Mouse (Mus musculus) layer of hippocampus, adult 9-11 months (tissue): ENCODE results near the gene Cadm1.

Experiments
- DNase-seq: peaks from one replicate; pipeline ENCODE4 v3.0.0; 2022

Cadm1 gene

DNA sequence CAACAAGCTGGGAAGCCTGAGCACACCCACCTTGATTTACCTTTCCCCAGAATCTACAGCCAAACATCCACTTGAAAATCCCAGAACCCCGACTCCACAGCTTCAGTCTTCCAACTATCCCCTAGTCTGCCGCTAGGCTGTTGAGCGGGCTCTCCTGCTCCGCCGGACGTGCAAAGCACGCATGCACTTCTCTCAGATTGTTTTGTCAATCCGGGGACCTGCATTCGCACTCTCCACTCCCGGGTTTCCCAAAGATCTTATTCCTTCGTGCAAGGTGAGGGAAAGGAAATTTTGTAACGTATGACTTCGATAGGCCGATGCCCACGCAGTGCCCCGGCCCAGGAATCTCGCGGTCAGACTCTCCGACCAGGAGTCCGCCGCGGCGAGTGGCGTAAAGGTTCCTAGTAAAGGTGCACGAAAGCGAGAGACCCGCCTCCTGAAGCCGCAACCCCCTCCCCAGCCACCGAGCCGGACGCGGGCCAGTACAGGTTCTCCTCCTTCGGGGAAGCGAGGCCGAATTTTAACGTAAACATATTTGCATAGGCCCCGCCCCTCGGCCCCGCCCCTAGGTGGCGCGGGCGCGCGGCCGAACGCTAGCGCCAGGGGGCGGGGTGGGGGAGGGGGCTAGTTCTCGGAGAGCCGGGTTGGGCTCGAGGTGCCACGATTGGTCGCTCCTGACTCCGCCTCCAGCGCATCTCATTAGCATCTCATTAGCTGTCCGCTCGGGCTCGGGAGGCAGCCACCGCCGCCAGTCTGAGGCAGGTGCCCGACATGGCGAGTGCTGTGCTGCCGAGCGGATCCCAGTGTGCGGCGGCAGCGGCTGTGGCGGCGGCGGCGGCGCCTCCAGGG is at the start of gene Cadm1:
Gene Cadm1 (plus strand): TSS at position 572 of the 849 bp plus-strand sequence.
- DNase-seq = peak; percentile 98

DNA sequence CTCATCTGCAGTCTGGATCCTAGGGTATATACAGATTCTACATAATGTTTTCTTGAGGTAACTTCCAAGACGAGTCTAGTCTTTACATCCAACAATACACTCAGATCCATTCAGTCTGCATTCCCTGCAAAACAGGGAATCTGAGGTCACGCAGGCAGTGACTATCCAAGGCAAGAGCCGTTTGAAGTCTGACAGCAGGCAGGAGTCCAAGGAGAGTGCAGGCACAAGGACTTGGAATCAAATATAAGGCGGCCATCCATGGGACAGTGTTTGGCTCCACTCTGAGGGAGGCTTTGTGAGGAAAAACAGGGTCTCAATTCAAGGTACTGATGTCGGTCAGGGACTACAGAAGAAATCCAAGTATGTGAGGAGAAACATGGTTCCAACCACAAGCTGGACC is 45.5 kb upstream of the Cadm1 start:
- DNase-seq = no peak

- no peak for DNase-seq
Observed at GRCm38 (mm10) chr9:47485186-47485585, 44.8 kb upstream of the Cadm1 start.

GRCm38 (mm10) chr9:47499761-47500160 is 30.2 kb upstream of the Cadm1 start:
- no peak for DNase-seq

DNA sequence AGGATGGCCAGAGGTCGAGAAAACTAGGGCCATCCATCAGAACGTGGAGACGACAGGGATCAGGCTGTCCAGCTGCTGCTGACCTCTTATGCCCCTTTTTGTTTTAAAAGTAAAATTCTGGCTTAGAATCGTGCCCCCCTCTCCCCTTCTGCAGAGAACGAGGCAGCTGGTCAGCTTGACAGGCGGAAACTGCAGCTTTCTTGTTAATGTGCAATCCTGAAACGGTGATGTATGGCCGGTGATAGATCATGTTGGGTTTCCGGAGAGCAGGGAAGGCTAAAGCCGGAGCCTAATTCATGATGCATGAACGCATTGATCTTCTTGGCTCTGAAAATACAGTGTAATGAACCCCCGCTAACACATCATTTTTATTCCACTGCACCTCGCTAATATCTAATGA is 24.0 kb upstream of the Cadm1 start:
- DNase-seq = no peak

DNA sequence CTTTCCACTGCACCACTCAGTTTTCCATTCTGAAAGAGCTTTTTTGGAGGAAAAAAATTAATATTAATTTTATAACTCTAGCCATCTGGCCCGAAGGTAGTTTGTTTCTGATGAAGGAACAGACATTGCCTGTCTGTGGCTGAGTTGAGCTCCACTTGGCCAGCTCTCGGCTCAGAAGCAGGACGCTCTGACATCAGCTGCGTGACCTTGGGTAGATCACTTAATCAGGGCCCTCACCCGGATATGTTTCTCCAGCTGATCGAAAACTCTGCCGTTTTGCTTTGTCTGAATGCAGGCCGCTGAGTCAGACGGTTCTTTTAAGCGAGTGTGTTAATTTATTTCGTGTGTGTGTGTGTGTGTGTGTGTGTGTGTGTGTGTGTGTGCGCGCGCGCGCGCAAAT is 23.1 kb upstream of the Cadm1 start:
- no peak for DNase-seq

GRCm38 (mm10) chr9:47508109-47508508 is 21.9 kb upstream of the Cadm1 start:
- DNase-seq = no peak

GRCm38 (mm10) chr9:47512521-47512920 is 17.5 kb upstream of the Cadm1 start:
- DNase-seq = no peak

GRCm38 (mm10) chr9:47514318-47514717 is 15.7 kb upstream of the Cadm1 start:
- DNase-seq = no peak

DNA sequence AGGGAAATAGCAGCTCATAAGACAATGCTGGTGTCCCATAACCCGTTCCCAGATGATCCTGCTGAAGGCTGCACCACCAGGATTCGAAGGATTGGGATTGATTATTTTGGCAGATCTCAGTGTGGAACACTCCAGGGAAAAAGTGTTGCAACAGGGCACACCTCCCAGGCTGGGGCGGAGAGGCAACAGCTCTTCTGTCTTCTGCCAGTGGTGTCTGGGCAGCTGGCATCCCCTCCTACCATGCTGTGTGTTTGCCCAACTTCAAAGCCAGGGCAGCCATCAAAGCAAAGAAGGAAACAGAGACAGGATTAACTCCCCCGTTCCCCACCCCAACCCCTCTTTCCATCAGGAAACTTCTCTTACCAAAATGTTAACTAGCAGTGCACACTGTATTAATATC is 13.7 kb upstream of the Cadm1 start:
- no peak for DNase-seq

- no peak for DNase-seq
Observed at GRCm38 (mm10) chr9:47527290-47527689, 2.7 kb upstream of the Cadm1 start.

- DNase-seq = peak; percentile 69
Observed at GRCm38 (mm10) chr9:47527741-47528140, 2.2 kb upstream of the Cadm1 start.

DNA sequence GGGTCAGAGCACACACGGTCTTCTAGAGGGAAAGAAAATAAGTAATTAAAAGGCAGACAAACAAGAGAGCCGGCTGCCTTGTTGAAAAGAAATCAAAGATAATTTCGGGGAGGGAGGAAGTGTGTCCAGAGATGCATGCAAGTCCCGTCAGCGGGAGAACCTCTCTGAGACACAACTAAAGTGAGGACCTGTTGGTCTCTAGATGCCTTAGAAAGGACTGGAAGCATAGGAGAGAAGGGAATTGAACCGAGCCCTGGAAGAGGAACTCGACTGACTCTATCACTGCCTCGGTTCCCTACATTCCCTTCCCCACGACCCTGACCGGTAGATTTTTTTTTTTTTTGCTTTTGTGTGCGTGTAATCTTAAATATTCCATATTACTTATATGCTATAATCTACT is 791 bp upstream of the Cadm1 start:
- DNase-seq = no peak

DNA sequence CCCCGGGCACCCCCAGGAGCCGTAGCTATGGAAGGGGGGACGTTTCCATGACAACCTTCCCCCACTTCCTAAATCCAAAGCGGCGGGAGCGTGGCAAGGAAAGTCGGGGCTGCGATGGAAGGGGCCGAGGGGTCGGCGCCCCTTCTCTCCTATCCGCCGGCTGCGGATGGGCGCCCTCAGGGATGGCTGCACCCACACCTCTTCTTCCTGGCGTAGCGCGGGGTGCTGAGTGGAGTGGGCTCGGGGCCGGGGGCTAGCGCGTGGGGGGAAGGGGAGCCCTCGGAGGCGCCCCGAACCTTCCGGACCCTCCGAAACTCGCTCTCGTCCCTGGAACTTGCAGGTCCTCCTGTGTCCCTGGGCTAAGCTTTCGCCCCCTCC is 560 bp downstream of the Cadm1 start:
- DNase-seq = no peak

GRCm38 (mm10) chr9:47530922-47531850 is 1.2 kb downstream of the Cadm1 start:
- peak; percentile 70 for DNase-seq

- no peak for DNase-seq
Observed at GRCm38 (mm10) chr9:47532215-47532865, 2.4 kb downstream of the Cadm1 start.

DNA sequence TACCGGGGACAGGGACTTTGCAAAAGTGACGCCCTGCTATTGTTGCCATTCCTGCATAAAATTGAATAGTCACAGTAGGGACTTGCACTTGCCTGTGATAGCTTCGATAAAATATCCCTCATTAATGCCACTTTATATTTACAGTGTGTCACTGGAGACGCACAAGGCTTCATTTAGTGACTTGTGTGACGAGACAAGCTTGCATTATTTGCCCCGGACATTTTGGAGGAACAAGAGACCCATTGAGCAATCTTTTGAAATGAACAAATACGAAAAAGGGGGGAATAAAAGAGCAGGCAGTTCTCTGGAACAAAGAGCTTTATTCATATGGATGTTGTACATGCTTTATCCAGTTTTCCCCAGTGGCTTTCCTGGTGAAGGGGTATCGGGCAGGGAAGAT is 3.5 kb downstream of the Cadm1 start:
- DNase-seq = no peak

DNA sequence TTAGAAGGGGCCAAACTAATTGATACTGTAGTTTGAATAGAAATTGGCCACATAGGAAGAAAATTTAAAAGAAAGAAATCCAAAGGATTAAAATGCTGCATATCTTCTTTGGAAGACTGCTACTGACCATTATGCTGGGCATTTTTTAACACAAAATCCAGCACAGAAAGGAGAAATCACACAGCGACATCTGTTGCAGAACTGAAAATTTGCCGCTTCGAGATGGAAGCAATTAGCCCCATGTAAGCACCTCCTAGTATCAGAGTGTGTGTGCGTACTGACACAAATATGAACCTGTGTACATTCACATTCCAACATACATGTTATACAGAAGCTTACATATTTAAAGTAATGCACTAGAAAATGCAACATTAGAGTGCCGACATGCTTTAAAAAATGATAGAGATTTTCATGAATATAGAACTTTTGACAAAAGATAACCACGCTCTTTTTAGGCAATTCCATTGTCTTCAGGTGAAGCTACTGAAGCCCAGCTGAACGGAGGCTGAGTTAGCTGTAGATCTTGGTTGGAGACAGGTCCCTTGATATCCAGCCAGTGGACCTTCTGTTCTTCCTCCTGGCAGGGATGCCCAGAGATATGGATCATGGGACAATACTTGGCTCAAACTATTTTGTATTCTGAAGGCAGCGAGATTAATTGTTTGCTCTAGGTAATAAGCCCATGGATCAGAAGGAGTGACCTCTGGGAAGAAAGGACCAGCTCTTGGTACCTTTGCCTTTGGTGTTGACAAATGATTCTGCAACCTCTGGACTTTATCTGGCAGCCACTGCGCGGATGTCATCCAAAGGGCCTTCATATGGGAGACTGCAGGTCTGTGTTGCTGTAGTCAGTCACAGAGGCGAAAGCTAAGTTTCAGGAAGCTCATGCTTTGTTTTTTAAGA is 4.9 kb downstream of the Cadm1 start:
- DNase-seq = no peak

- DNase-seq = no peak
Observed at GRCm38 (mm10) chr9:47545245-47545644, 15.3 kb downstream of the Cadm1 start.

DNA sequence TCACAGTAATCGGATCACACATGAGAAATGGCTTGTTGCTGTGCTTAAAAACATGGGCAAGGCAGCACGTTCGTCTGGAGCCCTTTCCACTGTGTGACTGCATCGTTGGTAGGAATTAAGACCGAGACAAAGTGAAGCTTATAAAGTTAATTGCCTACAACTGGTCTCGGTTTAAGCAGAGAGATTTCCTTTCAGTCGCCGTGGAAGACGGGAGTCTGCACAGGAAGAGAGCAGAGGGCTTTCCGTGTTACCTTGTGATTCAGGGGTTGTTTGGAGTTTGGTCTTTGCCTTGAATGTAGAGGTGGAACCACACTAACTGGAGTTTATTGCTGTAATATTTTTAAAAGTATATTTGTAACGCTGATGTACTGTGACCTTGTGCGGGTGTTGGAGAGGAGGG is 15.7 kb downstream of the Cadm1 start:
- DNase-seq = no peak

DNA sequence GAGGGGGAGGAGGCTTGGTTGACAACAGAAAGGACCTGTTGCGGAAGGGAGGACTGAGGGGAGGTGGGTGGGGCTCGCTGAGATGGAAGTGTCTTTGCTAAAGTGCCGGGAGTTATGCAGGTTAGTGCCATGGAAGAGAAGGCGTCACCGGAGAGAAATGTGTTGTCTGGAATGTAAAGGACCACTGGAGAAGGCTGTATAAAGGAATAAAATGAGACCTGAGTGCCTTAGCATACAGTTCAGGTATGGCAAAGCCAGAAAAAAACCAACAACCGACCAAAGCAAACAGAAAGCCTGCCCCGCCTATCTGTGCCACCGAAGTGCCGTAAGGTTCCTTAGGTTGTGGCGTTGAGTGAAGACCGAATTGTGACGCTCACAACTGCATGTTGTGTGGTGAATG is 18.4 kb downstream of the Cadm1 start:
- DNase-seq = no peak

DNA sequence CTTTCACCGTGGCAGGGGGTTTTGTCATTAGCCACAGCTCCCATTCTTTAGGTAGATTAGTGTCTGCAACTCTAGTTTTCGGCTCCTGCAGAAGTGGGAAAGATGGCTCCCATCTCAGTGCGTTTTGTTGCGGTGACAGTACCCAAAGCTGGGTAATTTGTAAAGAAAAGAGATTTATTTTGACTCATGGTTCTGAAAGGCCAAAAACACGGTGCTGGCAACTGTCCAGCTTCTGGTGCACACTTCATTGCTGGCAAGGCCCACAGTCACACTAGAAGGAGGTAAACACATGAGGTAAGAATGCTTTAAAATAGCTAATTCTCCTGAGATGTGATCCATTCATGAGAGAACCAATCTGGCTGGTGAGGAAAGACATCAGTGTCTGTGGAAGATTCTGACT is 18.9 kb downstream of the Cadm1 start:
- DNase-seq = no peak
